Mouse (Mus musculus) gastrocnemius, postnatal 14 days (tissue): Measurements from ENCODE around the gene Pla2g2f. TPM values are rescaled to one million over a fixed set of nuclear protein-coding genes. Genes with fewer than 3 reads are reported as not detected.

ENCODE experiments used
- total RNA-seq, 2 experiments: library from RNA; stranded (reverse); gene quantifications; 2 replicates each; pipeline ENCODE4 v1.2.3; 2021

The Pla2g2f gene
- total RNA-seq, 2 experiments from 2014 or later: not detected

Other genes starting within 250 kb of the Pla2g2f start
- not detected for gene Vwa5b1, start 121.7 kb downstream of the Pla2g2f start, total RNA-seq
- gene Pla2g2c, start 32.8 kb downstream of the Pla2g2f start, total RNA-seq: not detected
- under 1 TPM; 0.16 to 0.29 TPM for gene Ubxn10, start 20.5 kb downstream of the Pla2g2f start, total RNA-seq
- gene Pla2g2d, start 18.1 kb upstream of the Pla2g2f start, total RNA-seq: not detected
- 1 to 10 TPM in 1 of 2 experiments, under 1 TPM in 1; 0.95 to 1.8 TPM for gene Pla2g5, start 105.9 kb upstream of the Pla2g2f start, total RNA-seq
- gene Gm13030, start 116.3 kb upstream of the Pla2g2f start, total RNA-seq: not detected
- gene Pla2g2e, start 120.3 kb upstream of the Pla2g2f start, total RNA-seq: not detected
- gene Otud3, start 156.3 kb upstream of the Pla2g2f start, total RNA-seq: 1 to 10 TPM; 7.3 to 8.9 TPM
- not detected for gene Rnf186, start 209.5 kb upstream of the Pla2g2f start, total RNA-seq
- 1 to 10 TPM; 3.4 to 3.5 TPM for gene Tmco4, start 215.3 kb upstream of the Pla2g2f start, total RNA-seq